Mouse (Mus musculus) macrophage (primary cell): ENCODE measurements around the gene Slc39a13. TPM values are rescaled to one million over a fixed set of nuclear protein-coding genes. Genes with fewer than 3 reads are reported as not detected.
"Not testable (repeated sequence)": the region's sequence is repeated elsewhere in the genome, so short reads cannot be mapped to it uniquely, and the experiment has no call there.

Experiments
- H3K27ac ChIP-seq: fragments of 350-480 bp; formaldehyde crosslinking; 2 replicates; pipeline ENCODE4 v1.9.0; 2021
- H3K36me3 ChIP-seq: fragments of 350-480 bp; formaldehyde crosslinking; 2 replicates; pipeline ENCODE4 v1.9.0; 2021; ENCODE audit errors: inconsistent target
- H3K4me3 ChIP-seq: fragments of 350-480 bp; formaldehyde crosslinking; 2 replicates; pipeline ENCODE4 v1.9.0; 2021; ENCODE audit errors: inconsistent target
- H3K79me2 ChIP-seq: fragments of 350-480 bp; formaldehyde crosslinking; 2 replicates; pipeline ENCODE4 v1.9.0; 2021; ENCODE audit errors: inconsistent target
- WGBS: methylation state at CpG from one replicate; pipeline ENCODE4 v1.1.7; 2026; ENCODE audit warnings: inconsistent platforms; ENCODE audit not compliant: missing documents; 5-methylcytosine and 5-hydroxymethylcytosine counted together
- polyA plus RNA-seq: library from polyadenylated mRNA; stranded (reverse); fragments of 250-400 nt; gene quantifications from 3 replicates; pipeline ENCODE4 v1.2.4, GENCODE M21; 2018; ENCODE audit warnings: inconsistent platforms

Gene Slc39a13
- polyA plus RNA-seq, 1 experiment from 2014 or later: 19.8 TPM

DNA sequence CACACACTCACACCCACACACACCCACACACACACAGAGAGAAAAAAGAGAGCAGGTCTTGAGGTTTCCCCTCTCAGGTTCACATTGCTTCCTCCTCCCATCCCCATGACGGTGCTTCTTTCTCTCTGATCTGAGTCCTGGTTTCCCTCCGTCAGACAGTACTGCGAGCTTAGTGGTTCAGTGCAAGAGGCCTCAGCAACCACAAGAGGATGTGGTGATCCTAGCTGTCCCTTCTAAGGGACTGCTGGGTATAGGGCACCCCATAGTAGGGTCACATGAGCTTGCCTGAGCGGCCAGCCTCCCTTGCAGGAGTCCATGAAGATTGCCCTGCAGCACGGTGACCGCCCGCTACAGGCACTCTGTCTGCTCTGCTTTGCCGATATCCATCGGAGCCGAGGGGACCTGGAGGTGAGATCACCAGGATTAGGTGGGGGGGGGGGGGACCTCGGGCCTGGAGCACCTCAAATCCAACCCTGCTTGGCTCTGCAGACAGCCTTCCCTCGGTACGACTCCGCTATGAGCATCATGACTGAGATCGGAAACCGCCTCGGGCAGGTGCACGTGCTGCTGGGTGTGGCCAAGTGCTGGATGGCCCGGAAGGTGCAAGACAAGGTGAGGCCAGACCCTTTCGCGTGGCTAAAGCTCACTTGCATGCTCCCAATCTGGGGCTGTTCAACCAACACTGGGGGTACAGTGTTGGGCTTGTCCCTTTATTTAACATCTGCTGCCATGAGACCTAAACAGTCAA lies 27.4 kb downstream of the Slc39a13 start:
- Histone ChIP-seq H3K27ac (peak overlapping the region; percentile 48), H3K79me2 (no peaks in the 10 kb centered on the region), H3K4me3 (peak overlapping the region; percentile 32), H3K36me3 (no peaks in the 10 kb centered on the region)
- WGBS: 36% methylated on average over 21 of the region's 21 CpGs

DNA sequence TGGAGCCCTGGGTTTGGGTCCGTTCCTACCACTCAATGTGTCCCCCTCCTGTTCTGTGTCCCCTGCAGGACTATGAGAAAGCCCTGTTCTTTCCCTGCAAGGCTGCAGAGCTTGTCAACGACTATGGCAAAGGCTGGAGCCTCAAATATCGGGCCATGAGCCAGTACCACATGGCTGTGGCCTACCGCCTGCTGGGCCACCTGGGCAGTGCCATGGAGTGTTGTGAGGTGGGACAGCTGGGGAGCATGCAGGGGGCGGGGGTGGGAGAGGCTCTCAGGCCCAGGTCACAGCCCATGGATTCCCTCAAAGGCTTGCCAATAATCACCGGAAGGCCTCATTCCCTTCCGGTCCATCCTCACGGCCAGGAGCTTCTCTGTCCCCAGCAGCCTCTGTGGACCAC lies 28.4 kb downstream of the Slc39a13 start:
- Histone ChIP-seq H3K79me2 (no peaks in the 10 kb centered on the region), H3K36me3 (no peaks in the 10 kb centered on the region), H3K27ac (no peak overlapping the region), H3K4me3 (no peak overlapping the region)
- 91% methylated on average over 8 of the region's 8 CpGs for WGBS

GRCm38 (mm10) chr2:91035385-91035784 lies 34.8 kb downstream of the Slc39a13 start, which contains the start of gene Rapsn:
Gene Rapsn (plus strand): TSS chr2:91035620.
- Histone ChIP-seq H3K36me3 (no peaks in the 10 kb centered on the region), H3K27ac (no peak within 1 kb of the TSS), H3K79me2 (no peaks in the 10 kb centered on the region), H3K4me3 (no peak within 1 kb of the TSS)
- 92% methylated on average over 9 of the region's 9 CpGs for WGBS

DNA sequence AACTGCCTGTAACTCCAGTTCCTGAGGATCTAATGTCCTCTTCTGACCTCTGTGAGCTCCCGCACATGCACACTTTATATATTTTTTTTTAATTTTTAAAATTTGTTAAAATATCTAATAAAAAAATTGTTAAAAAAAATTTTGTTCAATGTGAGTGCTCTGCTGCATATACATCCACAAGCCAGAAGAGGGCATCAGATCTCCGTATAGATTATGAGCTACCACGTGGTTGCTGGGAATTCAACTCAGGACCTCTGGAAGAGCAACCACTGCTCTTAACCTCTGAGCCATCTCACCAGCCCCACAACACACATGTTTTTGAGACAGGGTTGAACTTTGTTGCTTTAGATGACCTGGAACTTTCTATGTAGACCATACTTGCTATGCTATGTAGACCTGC lies 37.2 kb downstream of the Slc39a13 start:
- no peak overlapping the region for H3K4me3 ChIP-seq
- no peaks in the 10 kb centered on the region for H3K36me3 ChIP-seq
- WGBS: 26% methylated on average over 3 of the region's 3 CpGs
- no peak overlapping the region for H3K27ac ChIP-seq
- H3K79me2 ChIP-seq: no peaks in the 10 kb centered on the region

DNA sequence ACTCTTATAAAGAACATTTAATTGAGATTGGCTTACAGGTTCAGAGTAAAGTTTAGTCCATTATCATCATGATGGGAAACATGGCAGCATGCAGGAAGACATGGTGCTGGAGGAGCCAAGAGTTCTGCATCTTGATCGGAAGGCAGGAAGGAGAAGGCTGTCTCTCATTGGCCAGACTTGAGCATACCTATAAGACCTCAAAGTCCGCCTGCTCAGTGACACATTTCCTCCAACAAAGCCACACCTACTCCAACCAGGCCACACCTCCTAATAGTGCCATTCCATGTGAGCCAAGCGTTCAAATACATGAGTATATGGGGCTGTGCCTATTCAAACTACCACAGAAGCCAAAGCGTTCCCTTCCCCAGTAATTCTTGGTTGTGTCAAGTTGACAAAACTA lies 39.0 kb downstream of the Slc39a13 start:
- Histone ChIP-seq H3K4me3 (no peak overlapping the region), H3K79me2 (no peaks in the 10 kb centered on the region)

GRCm38 (mm10) chr2:91027391-91028214 lies 42.6 kb downstream of the Slc39a13 start:
- Histone ChIP-seq H3K4me3 (no peak overlapping the region), H3K36me3 (no peaks in the 10 kb centered on the region), H3K79me2 (no peaks in the 10 kb centered on the region), H3K27ac (no peak overlapping the region)
- 95% methylated on average over 9 of the region's 9 CpGs for WGBS

More for the DNA sequence above, 39.0 kb downstream of the Slc39a13 start:
- H3K27ac ChIP-seq: no peak overlapping the region
- H3K36me3 ChIP-seq: no peaks in the 10 kb centered on the region
- WGBS: 87% methylated on average over 4 of the region's 4 CpGs

DNA sequence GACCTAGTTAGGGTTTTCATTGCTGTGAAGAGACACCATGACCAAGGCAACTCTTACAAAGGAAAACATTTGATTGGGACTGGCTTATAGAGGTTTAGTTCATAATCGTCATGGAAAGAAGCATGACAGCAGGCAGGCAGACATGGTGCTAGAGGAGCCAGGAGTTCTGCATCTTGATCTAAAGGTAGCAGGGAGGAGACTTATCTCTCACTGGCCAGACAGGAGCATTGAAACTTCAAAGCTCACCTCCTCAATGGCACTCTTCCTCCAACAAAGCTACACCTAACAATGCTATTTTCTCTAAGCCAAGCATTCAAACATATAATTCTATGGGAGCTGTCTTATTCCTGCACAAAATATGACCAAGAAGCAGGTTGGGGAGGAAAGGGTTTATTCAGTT lies 43.7 kb downstream of the Slc39a13 start:
- 100% methylated on average over 1 of the region's 1 CpGs for WGBS
- H3K4me3 ChIP-seq: no peak overlapping the region
- H3K36me3 ChIP-seq: no peaks in the 10 kb centered on the region
- H3K79me2 ChIP-seq: no peaks in the 10 kb centered on the region
- no peak overlapping the region for H3K27ac ChIP-seq

GRCm38 (mm10) chr2:91025081-91025516 lies 45.1 kb downstream of the Slc39a13 start:
- H3K27ac ChIP-seq: no peak overlapping the region
- H3K4me3 ChIP-seq: no peak overlapping the region
- peaks cover 6% of the 10 kb centered on the region; the same call in 1 of the 2 replicates for H3K36me3 ChIP-seq
- no peaks in the 10 kb centered on the region for H3K79me2 ChIP-seq
- 93% methylated on average over 1 of the region's 1 CpGs for WGBS

GRCm38 (mm10) chr2:91023956-91024355 lies 46.3 kb downstream of the Slc39a13 start:
- no peak overlapping the region for H3K27ac ChIP-seq
- H3K36me3 ChIP-seq: peaks cover 11% of the 10 kb centered on the region; the same call in 1 of the 2 replicates
- no peak overlapping the region for H3K4me3 ChIP-seq
- WGBS: 88% methylated on average over 1 of the region's 1 CpGs
- H3K79me2 ChIP-seq: no peaks in the 10 kb centered on the region

DNA sequence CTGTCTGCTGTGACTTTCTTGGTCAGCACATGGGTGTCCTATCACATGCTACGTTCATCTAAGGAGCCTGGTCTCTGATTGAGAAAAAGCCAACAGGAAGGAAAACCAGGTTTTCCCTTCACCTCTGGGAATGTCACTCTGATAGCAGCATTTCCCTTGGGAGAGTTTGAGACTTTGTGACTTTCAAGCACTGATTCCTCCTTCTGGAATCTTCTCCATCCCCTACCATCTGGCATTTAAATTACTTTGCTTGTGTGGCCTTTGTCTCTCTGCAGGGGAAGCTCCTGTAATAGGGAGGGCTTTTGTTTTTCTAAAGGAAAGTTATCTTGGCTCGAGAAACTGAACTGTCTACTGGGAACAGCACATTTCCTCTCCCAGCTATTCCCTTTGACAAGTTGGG lies 47.1 kb downstream of the Slc39a13 start:
- H3K79me2 ChIP-seq: no peaks in the 10 kb centered on the region
- no peak overlapping the region for H3K4me3 ChIP-seq
- 90% methylated on average over 2 of the region's 2 CpGs for WGBS
- H3K27ac ChIP-seq: no peak overlapping the region
- H3K36me3 ChIP-seq: peaks cover 11% of the 10 kb centered on the region; the same call in 1 of the 2 replicates

GRCm38 (mm10) chr2:91022266-91022665 lies 48.0 kb downstream of the Slc39a13 start:
- not testable (repeated sequence) for H3K4me3 ChIP-seq, H3K27ac ChIP-seq, H3K79me2 ChIP-seq
- WGBS: 100% methylated on average over 7 of the region's 7 CpGs
- peaks cover 14% of the 10 kb centered on the region; the same call in 1 of the 2 replicates for H3K36me3 ChIP-seq

DNA sequence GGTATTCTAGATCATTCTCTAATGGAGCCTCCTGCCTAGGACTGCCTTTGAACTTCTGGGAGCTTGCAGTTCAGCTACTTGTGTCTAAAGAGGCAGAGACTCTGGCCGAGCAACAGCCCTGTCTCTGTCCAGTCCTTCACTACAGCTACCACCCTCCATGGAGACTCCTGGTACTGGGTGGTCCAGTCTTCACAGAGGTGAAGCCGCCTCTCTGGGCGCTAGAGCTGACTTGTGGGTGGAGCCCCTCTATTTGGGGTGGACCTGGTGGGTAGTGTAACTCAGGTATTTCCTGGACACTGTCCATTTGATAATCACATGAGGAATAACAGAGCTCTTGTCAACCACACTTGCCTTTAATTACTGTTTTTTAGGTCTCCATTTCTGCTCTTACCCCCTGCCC lies 50.3 kb downstream of the Slc39a13 start:
- Histone ChIP-seq H3K36me3 (peaks cover 31% of the 10 kb centered on the region; the same call in 1 of the 2 replicates), H3K79me2 (peaks cover 10% of the 10 kb centered on the region; the same call in 1 of the 2 replicates), H3K27ac (no peak overlapping the region), H3K4me3 (no peak overlapping the region)
- whole genome bisulfite sequencing: 100% methylated on average over 3 of the region's 3 CpGs

DNA sequence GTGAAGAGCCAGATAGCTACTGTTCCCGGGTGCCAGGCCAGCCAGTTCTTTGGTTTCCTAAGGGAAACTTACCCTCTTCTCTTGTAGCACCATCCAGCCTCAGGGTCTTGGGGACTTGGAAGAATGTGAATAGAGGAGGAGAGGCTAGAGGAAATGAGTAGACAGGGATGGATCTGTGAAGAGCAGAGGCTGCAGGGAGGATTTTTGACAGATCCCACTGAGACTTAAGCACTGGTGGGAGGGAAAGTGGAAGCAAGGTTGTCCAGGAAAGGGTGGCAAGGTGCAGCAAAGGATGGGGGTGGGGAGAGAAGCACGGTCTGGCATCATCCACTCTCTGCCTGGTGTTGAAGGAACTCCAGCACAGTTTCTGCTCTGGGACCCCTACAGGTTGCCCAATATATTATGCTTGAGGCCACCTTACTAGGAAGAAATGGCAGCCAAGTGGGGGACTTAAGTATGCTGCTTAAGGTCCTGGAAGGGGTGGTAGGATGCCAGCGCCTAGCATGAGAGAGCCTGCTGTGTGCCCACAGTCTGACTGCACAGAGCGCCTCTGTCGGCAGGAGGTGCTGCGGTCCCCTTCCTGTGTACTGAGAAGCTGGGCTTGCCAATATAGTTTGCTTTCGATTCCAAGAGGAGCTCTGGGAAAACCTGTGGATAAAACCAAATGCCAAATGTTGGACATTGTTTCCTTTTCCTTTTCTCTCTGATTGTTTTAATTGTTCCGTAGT lies 52.0 kb downstream of the Slc39a13 start:
- no peak overlapping the region for H3K4me3 ChIP-seq
- no peak overlapping the region for H3K27ac ChIP-seq
- H3K36me3 ChIP-seq: peaks cover 48% of the 10 kb centered on the region
- WGBS: 91% methylated on average over 8 of the region's 8 CpGs
- peaks cover 10% of the 10 kb centered on the region; the same call in 1 of the 2 replicates for H3K79me2 ChIP-seq

GRCm38 (mm10) chr2:91015386-91015785 lies 54.8 kb downstream of the Slc39a13 start:
- WGBS: 89% methylated on average over 4 of the region's 4 CpGs
- no peak overlapping the region for H3K27ac ChIP-seq
- H3K4me3 ChIP-seq: no peak overlapping the region
- H3K79me2 ChIP-seq: peaks cover 10% of the 10 kb centered on the region; the same call in 1 of the 2 replicates
- H3K36me3 ChIP-seq: peaks cover 71% of the 10 kb centered on the region
